Mouse (Mus musculus) embryonic facial prominence, embryonic 13.5 days (tissue): ENCODE data around the gene Ccsap. TPM values are rescaled to one million over a fixed set of nuclear protein-coding genes. Genes with fewer than 3 reads are reported as not detected.

Source experiments
- ATAC-seq: fragments of 200-750 bp; cut with Nextera tagmentation; 2 replicates; pipeline ENCODE4 v1.8.0; 2017; ENCODE audit warnings: low read depth; ENCODE audit not compliant: insufficient number of reproducible peaks, insufficient read depth, low FRiP score, low TSS enrichment
- H3K27ac ChIP-seq: fragments of 300-500 bp; sonication (generic); 2 replicates; pipeline ENCODE4 v1.5.1; 2015; ENCODE audit warnings: moderate library complexity, mild to moderate bottlenecking, inconsistent platforms
- H3K27me3 ChIP-seq: fragments of 300-500 bp; sonication (generic); 2 replicates; pipeline ENCODE4 v1.6.1; 2015; ENCODE audit warnings: mild to moderate bottlenecking, inconsistent platforms
- H3K36me3 ChIP-seq: fragments of 300-500 bp; sonication (generic); 2 replicates; pipeline ENCODE4 v1.6.1; 2015; ENCODE audit warnings: mild to moderate bottlenecking, inconsistent platforms
- H3K4me1 ChIP-seq: fragments of 300-500 bp; sonication (generic); 2 replicates; pipeline ENCODE4 v1.6.1; 2015; ENCODE audit warnings: inconsistent platforms
- H3K4me2 ChIP-seq: fragments of 300-500 bp; sonication (generic); 2 replicates; pipeline ENCODE4 v1.6.1; 2015; ENCODE audit warnings: moderate library complexity, mild to moderate bottlenecking, inconsistent platforms
- H3K4me3 ChIP-seq: fragments of 300-500 bp; sonication (generic); 2 replicates; pipeline ENCODE4 v1.5.1; 2015; ENCODE audit warnings: mild to moderate bottlenecking, inconsistent platforms
- H3K9ac ChIP-seq: fragments of 300-500 bp; sonication (generic); 2 replicates; pipeline ENCODE4 v1.6.1; 2015; ENCODE audit warnings: mild to moderate bottlenecking, inconsistent platforms
- H3K9me3 ChIP-seq: fragments of 300-500 bp; sonication (generic); 2 replicates; pipeline ENCODE4 v1.6.1; 2016; ENCODE audit warnings: inconsistent platforms
- WGBS: fragments of 180-500 bp; shearing (Covaris S2); methylation state at CpG from one replicate; pipeline ENCODE4 v1.1.7; 2015; ENCODE audit warnings: mixed read lengths; 5-methylcytosine and 5-hydroxymethylcytosine counted together
- polyA plus RNA-seq: library from polyadenylated mRNA; unstranded; fragments of >200 nt; fragmentation: Nextera tagmentation; extraction: Ambion mirVana; gene quantifications from 2 replicates; pipeline ENCODE4 v1.2.1, GENCODE M21; 2015

The Ccsap gene
- polyA plus RNA-seq, 1 experiment from 2014 or later = 5.4 TPM

GRCm38 (mm10) chr8:123892586-123893155 is 32.7 kb upstream of the Ccsap start:
- WGBS = 8% methylated on average over 30 of the region's 30 CpGs
- Histone ChIP-seq H3K9me3 (no peaks in the 10 kb centered on the region), H3K4me3 (peak overlapping the region; percentile 39), H3K36me3 (no peaks in the 10 kb centered on the region), H3K4me2 (peak overlapping the region; percentile 65), H3K9ac (no peak overlapping the region), H3K27ac (no peak overlapping the region), H3K4me1 (peaks cover 20% of the 10 kb centered on the region), H3K27me3 (peaks cover 81% of the 10 kb centered on the region)
- ATAC-seq = no peak

DNA sequence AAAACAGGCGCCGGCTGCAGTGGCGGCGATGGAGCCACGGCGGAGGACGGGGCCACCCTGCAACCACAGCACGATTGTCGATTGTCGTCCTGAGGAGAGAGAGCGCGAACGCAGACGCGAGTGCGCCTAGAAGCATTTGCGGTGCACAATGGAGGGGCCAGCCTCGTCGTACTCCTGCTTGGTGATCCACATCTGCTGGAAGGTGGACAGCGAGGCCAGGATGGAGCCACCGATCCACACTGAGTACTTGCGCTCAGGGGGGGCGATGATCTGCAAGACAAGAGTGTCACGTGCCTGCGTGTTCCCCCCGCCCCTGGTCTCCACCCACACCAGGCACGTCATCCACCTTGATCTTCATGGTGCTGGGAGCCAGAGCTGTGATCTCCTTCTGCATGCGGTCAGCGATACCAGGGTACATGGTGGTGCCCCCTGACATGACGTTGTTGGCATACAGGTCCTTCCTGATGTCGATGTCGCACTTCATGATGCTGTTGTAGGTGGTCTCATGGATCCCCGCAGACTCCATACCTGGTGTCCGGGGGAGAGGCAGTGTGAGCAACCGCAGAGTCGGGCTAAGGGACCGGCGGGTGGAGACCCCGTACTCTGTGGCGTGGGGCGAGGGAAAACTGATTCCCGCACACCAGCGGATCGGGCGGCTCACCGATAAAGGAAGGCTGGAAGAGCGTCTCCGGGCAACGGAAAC is 32.0 kb upstream of the Ccsap start:
- H3K27ac ChIP-seq = no peak overlapping the region
- WGBS = 1% methylated on average over 49 of the region's 49 CpGs
- H3K27me3 ChIP-seq = peaks cover 81% of the 10 kb centered on the region
- H3K9ac ChIP-seq = 0 out of 2 replicates have a peak overlapping the region, but pooled peaks have one; percentile 40
- ATAC-seq = no peak
- H3K4me1 ChIP-seq = peaks cover 20% of the 10 kb centered on the region
- H3K9me3 ChIP-seq = no peaks in the 10 kb centered on the region
- no peaks in the 10 kb centered on the region for H3K36me3 ChIP-seq
- peak overlapping the region; percentile 39 for H3K4me3 ChIP-seq
- H3K4me2 ChIP-seq = peak overlapping the region; percentile 65

DNA sequence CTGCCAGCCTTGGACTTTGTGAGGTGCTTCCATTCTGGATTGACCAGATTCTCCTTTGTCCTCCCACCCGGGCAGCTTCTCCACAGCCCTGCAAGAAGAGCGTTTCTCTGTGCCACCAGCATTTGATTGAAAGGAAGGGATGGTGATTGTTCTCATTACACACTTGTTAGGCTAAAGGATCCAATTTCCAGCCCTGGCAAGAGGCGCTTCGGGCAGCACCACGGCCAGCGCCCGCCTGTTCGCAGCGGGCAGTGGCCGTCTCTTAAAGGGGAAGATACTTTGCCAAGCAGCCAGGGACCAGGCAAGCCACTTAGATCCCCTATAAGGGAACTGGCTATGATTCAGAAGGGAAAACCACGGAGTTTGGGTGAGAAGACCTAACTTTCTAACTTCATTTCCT is 31.3 kb upstream of the Ccsap start:
- no peak for ATAC-seq
- under 1% methylated on average over 11 of the region's 11 CpGs for WGBS
- Histone ChIP-seq H3K36me3 (no peaks in the 10 kb centered on the region), H3K27ac (no peak overlapping the region), H3K9me3 (no peaks in the 10 kb centered on the region), H3K4me3 (peak overlapping the region; percentile 39), H3K27me3 (peaks cover 77% of the 10 kb centered on the region), H3K9ac (no peak overlapping the region), H3K4me1 (peaks cover 20% of the 10 kb centered on the region), H3K4me2 (peak overlapping the region; percentile 65)

DNA sequence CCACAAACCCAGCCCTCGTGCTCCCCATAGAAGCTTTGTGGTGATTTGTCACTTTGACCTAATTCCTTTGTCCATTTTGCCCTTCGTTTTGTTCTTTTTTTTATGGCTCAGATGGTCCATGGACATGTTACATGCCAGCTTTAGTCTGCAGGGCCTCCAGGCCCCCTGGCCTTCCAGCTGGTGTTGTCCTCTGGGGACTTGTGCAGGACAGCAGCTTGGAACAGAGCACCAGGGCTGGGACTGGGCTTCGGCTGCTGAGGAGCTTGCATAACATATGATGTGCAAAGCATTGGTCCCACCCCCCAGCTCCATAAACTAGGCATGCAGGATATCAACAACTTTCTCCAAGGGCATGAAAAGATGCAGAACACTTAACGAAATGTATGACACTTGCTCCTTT is 29.8 kb upstream of the Ccsap start:
- no peak for ATAC-seq
- no peak overlapping the region for H3K27ac ChIP-seq

GRCm38 (mm10) chr8:123887956-123888355 is 27.9 kb upstream of the Ccsap start:
- Histone ChIP-seq H3K4me1 (peaks cover 32% of the 10 kb centered on the region), H3K4me3 (no peak overlapping the region), H3K27ac (no peak overlapping the region), H3K36me3 (no peaks in the 10 kb centered on the region), H3K27me3 (peaks cover 49% of the 10 kb centered on the region), H3K9me3 (no peaks in the 10 kb centered on the region), H3K4me2 (no peak overlapping the region), H3K9ac (no peak overlapping the region)
- ATAC-seq = no peak
- WGBS = 61% methylated on average over 2 of the region's 2 CpGs

More for the DNA sequence above, 29.8 kb upstream of the Ccsap start:
- Histone ChIP-seq H3K4me1 (peaks cover 23% of the 10 kb centered on the region), H3K9me3 (no peaks in the 10 kb centered on the region), H3K27me3 (peaks cover 67% of the 10 kb centered on the region), H3K4me3 (no peak overlapping the region), H3K9ac (no peak overlapping the region), H3K4me2 (no peak overlapping the region), H3K36me3 (no peaks in the 10 kb centered on the region)
- WGBS = 73% methylated on average over 4 of the region's 4 CpGs

DNA sequence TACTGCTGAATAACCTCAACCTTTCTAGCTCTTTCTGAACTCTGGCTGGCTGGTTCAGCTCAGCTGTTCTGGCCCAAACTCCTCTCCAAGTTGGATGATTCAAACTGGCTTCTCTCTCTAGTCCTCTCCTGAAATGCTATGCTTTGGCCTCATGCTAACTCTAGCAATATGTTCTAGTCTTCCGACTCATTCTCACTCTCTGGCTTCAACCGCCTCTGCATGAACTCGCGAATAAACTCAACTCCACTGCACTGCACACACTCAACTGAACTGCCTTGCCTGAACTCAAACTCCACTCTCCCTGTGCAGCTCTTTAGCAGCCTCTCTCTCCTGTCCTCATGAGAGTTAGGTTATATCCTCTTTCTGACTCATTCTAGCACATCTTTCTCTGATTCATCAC is 27.2 kb upstream of the Ccsap start:
- Histone ChIP-seq H3K27me3 (peaks cover 41% of the 10 kb centered on the region), H3K4me1 (peaks cover 24% of the 10 kb centered on the region), H3K9me3 (no peaks in the 10 kb centered on the region), H3K27ac (no peak overlapping the region), H3K4me2 (no peak overlapping the region), H3K9ac (no peak overlapping the region), H3K4me3 (no peak overlapping the region), H3K36me3 (no peaks in the 10 kb centered on the region)
- ATAC-seq = no peak
- 90% methylated on average over 4 of the region's 4 CpGs for WGBS

DNA sequence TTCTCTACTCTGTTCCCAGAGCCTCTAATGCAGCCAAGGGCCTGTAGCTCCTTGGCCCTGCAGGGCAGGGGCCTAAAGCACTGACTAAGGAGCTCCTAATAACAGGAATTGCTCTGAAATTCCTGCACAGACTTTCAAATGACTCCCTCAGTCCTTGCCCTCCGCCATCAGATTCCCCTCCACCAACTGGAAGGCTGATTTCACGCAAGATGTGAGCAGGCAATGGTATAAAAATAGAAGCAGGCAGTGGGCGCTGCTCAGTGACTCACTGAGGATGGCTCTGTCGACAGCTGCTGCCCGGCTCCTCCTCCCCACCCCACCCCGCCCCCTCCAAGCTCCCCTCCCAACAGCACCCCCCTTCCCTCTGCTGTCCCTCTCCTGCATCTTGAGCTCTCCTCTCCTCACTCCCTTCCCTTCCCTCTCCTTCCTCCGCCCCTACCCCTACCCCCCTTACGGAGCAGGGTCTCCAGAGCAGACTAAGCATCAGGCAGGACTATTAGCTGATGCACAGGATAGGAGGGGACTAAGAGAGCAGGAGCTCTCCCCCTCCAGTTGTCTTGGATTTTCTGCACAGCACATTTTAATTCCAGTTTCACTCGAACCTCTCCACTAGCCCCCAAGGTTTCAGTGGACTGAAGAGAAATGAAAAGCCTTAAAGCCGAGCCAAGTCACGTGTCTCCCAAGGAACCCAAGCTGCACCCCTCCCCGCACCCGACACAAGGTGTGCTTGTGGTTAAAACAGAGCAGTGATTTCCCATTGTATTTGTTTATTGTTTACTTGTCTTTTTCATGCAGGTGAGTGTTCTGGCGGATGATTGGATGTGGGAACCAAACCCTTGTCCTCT is 24.9 kb upstream of the Ccsap start:
- Histone ChIP-seq H3K36me3 (no peaks in the 10 kb centered on the region), H3K27ac (peak overlapping the region; percentile 57; the same call in 1 of the 2 replicates), H3K9ac (peak overlapping the region; percentile 27; the same call in 1 of the 2 replicates), H3K4me1 (peaks cover 15% of the 10 kb centered on the region), H3K4me2 (peak overlapping the region; percentile 48), H3K4me3 (no peak overlapping the region), H3K27me3 (peaks cover 19% of the 10 kb centered on the region), H3K9me3 (no peaks in the 10 kb centered on the region)
- ATAC-seq = peak; percentile 65; the same call in 1 of the 2 replicates
- 4% methylated on average over 13 of the region's 14 CpGs for WGBS

DNA sequence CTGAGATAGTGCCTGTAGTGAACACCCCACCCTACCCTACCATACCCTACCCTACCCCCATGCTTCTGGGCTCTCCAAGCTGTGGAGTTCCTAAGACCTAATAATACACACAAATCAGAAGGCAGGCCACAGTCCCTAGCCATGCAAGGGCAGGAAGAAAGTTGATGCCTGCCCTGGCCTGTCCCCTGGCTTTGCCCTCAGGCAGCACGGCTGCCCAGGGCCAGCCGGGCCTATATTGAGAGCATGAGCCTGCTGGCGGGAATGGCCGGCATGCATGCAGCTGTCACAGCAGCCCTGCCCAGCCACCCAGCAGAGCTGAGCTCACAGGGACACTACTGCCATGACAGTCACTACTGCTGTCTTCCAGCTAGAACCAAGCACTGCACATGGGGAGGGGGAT is 23.1 kb upstream of the Ccsap start:
- Histone ChIP-seq H3K27me3 (peaks cover 8% of the 10 kb centered on the region; the same call in 1 of the 2 replicates), H3K9me3 (no peaks in the 10 kb centered on the region), H3K36me3 (no peaks in the 10 kb centered on the region), H3K27ac (no peak overlapping the region), H3K4me1 (peaks cover 15% of the 10 kb centered on the region), H3K4me2 (no peak overlapping the region), H3K4me3 (no peak overlapping the region), H3K9ac (no peak overlapping the region)
- WGBS = 59% methylated on average over 4 of the region's 4 CpGs
- ATAC-seq = no peak; the same call in 1 of the 2 replicates

GRCm38 (mm10) chr8:123882412-123882811 is 22.4 kb upstream of the Ccsap start:
- 63% methylated on average over 2 of the region's 2 CpGs for WGBS
- no peaks in the 10 kb centered on the region for H3K9me3 ChIP-seq
- no peak for ATAC-seq

DNA sequence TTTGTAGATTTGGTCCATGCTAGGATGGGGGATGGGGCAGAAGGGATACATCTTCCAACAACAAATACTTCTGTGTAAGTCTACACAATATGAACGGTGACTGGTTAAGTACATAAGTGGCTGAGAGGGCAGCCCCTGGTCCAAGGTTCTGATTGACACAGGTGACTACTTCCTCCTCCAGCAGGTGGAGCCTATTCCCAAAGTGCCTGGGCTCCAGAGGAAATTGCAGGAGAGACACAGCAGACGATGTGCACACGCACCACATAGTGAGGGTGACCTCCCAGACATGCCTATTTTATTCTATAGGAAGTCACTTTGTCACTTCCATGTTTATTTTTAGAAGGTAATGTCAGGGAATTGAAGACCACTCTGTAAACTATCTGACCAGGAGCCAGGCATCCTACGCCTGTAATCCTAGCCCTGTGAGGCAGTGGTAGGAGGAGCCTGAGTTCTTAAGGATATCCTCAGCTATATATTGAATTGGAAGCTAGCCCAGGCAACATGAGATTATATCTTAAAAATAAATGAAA is 20.9 kb upstream of the Ccsap start:
- peaks cover 1% of the 10 kb centered on the region; the same call in 1 of the 2 replicates for H3K27me3 ChIP-seq
- no peak overlapping the region for H3K4me3 ChIP-seq
- 46% methylated on average over 4 of the region's 4 CpGs for WGBS
- H3K27ac ChIP-seq = no peak overlapping the region
- no peaks in the 10 kb centered on the region for H3K9me3 ChIP-seq
- no peak overlapping the region for H3K4me2 ChIP-seq
- peaks cover 15% of the 10 kb centered on the region for H3K4me1 ChIP-seq
- no peak for ATAC-seq
- no peak overlapping the region for H3K9ac ChIP-seq
- H3K36me3 ChIP-seq = no peaks in the 10 kb centered on the region

More at GRCm38 (mm10) chr8:123882412-123882811, 22.4 kb upstream of the Ccsap start:
- no peak overlapping the region for H3K9ac ChIP-seq
- H3K36me3 ChIP-seq = no peaks in the 10 kb centered on the region
- peaks cover 8% of the 10 kb centered on the region; the same call in 1 of the 2 replicates for H3K27me3 ChIP-seq
- H3K27ac ChIP-seq = no peak overlapping the region
- peaks cover 15% of the 10 kb centered on the region for H3K4me1 ChIP-seq
- no peak overlapping the region for H3K4me3 ChIP-seq
- no peak overlapping the region for H3K4me2 ChIP-seq

- no peak overlapping the region for H3K9ac ChIP-seq
- H3K4me3 ChIP-seq = no peak overlapping the region
- peaks cover 15% of the 10 kb centered on the region for H3K4me1 ChIP-seq
- H3K9me3 ChIP-seq = no peaks in the 10 kb centered on the region
- WGBS = 67% methylated on average over 10 of the region's 10 CpGs
- H3K36me3 ChIP-seq = no peaks in the 10 kb centered on the region
- H3K4me2 ChIP-seq = no peak overlapping the region
- H3K27ac ChIP-seq = no peak overlapping the region
- no peaks in the 10 kb centered on the region; the same call in 1 of the 2 replicates for H3K27me3 ChIP-seq
- ATAC-seq = no peak
These were observed 20.3 kb upstream of the Ccsap start for GRCm38 (mm10) chr8:123880271-123880670.
